Mouse (Mus musculus) c-Kit-positive CD71-positive TER-119-positive erythroid progenitor cells, embryonic 14.5 days (primary cell): ENCODE measurements around the gene Tmprss13.

Experiments used
- DNase-seq: peaks from one replicate; pipeline ENCODE4 v3.0.0-alpha.2; 2013; ENCODE audit warnings: low spot score

Gene Tmprss13

DNA sequence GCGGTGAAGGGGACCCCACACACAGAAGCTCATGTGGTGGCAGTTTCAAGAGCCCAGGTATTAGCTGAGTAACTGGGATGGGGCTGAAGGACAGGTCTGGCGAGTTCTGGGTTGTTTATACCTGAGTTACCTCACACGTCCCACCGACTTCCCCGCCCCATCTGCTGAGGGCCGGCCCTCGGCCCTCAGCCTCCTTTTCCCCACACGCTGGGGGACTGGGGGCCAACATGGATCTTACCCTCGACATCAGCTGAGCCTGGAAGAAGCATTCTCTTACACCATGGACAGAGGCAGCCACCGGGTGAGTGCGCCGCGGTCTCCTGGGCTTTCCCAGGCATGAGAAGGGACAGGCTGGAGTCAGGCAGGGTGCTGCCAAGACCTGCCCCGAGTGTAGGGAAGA is at the start of gene Tmprss13:
Gene Tmprss13 (plus strand): TSS at position 246 of the 400 bp plus-strand sequence.
- DNase-seq, result no peak

DNA sequence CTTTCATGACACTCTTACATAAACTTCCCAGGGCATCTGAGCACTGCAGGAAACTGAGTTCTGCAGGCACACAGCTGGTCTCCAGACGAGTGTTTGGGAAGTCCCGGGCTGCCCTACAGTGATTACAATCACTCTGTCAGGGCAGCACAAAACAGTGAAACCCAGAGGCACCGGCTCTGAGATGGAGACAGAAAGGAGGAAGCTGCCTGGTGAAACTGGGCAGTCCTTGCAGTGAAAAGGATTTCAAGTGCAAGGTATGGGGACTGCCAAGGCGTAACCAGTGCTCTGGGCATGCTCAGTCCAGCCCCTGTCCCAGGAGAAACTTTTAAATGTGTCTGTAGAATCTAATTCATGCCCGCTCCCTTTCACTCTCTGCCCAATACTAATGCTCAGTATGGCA is 46.7 kb upstream of the Tmprss13 start:
- no peak for DNase-seq

DNA sequence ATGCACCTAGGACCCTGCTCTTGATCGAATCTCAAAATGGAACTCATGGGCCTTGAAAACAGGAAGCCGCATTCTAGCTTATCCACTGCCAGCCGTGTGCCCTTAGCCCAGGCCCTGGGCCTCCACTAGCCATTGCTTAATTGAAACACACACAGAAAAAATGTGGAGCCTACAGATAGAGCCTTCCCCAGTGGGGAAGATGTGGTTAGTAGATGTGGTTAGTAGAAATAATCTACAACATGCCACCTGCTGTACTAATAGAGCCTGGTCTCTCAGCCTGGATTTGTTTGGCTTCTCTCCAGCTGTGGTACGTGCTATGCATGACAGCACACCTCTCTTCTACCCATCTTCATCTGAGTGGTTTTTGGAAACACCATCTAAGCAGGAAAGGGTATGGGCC is 44.7 kb upstream of the Tmprss13 start:
- peak; percentile 15 for DNase-seq

DNA sequence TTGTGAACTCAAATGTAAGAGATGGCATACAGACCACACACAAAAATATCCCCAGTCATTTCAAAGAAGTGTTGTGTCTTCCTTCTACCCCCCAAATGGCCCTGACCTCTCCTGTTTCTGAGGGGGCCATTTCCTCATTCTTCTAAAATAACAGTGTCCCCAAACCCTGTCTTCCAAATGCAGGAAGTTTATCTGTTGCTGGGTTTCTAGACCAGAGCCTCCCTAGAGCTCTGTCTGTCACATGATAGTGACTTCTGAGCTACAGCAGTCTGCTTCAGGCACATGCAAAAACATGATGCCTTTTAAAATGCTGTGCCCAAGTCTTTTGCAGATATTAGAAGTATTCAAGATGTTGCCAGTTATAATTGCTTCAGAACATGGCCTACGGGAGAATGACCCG is 44.3 kb upstream of the Tmprss13 start:
- no peak for DNase-seq

DNA sequence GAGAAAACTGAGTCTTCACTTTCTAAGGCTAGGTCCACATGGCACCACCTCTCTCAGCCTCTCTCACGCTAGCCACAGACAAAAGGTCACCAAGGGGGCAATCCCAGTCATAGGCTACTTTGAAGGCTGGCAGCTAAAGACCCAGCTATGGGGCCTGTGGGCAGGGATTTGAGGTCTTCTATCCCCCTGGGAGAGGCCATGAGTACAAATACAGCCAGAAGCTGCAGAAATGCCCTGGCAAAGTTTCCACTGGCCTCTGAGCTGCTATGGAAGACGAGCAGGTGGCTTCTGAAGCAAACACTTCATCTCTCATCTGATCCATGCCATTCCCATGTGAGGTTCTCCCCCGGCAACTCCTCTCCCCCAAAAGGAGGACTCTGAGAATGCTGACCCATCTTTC is 38.8 kb upstream of the Tmprss13 start:
- no peak for DNase-seq

DNA sequence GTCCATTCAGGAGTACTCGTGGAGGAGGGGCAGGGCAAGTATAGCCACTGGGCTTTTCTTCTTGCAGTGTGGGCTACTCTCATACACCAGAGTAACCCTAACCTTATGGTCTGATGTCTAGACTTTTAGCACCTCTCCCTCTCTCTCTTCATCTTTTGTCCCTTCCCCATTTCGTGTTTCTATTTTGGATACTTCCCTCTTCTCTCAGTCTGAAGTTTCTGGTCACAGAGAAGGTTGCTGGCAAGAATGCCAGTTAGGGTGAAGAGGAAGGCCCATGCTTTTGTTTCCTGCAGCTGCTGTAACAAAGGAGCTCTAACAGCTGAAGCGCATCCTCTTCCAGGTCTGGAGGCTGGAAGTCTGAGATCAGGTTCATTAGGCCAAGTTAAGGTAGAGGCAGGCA is 38.0 kb upstream of the Tmprss13 start:
- no peak for DNase-seq

DNA sequence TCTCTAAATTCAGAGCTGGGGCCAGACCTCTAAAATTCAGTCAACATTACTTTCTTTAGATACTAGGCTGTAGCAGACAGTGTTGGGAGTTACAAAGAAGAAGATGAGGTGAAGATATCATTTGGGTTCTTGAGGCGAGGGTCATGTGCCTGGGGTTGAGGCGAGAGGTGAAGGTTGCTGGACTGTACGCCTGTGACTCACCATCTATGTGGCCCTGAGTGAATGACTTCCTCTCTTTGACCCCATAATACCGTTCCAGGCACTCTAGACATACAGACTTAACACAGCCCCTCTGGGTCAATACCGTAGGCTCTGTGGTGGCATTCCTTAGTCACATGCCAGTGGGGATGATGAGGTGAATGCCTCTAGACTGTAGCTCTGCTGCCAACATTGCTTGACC is 36.4 kb upstream of the Tmprss13 start:
- no peak for DNase-seq

DNA sequence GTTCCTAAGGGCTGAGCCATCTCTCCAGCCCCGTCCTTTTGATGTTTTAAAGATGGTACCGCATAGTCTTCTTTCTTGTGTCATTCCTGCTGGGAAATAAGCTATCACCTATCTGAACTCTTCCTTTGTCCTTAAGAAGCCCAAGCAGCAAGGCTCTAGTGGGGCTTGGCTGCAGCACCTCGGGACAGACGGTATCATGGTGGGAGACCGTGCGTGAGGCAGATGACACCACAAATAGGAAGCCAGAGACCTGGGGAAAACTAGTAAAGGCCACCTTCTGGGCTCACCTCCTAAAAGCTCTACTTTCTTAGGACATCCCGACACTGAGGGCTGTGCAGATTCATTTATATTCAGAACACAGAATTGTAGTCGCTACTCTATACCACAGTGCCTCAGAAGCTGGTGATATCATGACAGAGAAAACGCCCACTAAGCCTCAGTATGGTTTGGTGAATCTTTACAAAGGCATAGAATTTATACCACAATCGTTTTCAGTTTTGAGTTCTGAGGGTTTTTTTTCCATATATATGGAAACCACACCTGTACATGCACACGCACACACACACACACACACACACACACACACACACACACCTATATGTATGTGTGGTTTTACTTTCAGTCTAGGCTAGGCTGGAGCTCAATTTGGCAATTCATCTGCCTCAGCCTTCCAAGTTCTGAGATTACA is 27.3 kb upstream of the Tmprss13 start:
- DNase-seq, result no peak

DNA sequence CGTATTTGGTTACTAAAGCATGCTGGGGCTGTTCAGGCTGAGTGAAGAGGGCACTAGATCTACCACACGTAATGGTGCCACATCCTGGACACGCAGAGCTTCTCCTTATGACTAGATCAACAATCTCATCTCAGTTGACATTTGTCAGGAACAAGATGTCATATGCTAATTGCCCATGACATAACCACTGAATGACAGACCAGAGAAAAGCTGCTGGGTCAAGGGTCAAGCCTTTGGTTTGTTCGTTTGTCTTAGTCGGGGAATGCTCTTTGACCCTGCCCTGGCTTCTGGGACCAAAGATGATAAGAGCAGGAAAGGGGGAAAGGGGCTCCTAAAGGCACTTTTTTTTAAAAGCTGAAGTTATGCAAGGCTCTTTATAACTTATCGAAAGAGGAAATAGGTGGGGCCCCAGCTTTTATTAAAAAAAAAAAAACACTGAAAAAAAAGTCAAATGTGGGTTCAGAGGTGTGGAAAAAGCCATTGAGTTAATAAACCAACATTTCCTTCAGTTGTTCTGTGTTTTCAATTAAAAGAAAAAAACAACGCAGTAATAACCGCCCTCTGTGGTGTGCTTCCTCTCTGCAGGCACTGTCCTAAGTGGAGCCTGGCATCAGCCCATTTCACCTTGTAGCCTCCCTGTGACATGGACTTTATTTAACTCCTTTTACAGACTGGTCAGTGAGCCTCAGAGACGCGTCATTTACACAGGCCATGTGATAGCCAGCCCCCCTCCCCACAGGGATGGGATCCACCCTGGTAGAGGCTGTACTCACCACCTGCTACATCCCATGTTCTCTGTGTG is 24.5 kb upstream of the Tmprss13 start:
- no peak for DNase-seq

DNA sequence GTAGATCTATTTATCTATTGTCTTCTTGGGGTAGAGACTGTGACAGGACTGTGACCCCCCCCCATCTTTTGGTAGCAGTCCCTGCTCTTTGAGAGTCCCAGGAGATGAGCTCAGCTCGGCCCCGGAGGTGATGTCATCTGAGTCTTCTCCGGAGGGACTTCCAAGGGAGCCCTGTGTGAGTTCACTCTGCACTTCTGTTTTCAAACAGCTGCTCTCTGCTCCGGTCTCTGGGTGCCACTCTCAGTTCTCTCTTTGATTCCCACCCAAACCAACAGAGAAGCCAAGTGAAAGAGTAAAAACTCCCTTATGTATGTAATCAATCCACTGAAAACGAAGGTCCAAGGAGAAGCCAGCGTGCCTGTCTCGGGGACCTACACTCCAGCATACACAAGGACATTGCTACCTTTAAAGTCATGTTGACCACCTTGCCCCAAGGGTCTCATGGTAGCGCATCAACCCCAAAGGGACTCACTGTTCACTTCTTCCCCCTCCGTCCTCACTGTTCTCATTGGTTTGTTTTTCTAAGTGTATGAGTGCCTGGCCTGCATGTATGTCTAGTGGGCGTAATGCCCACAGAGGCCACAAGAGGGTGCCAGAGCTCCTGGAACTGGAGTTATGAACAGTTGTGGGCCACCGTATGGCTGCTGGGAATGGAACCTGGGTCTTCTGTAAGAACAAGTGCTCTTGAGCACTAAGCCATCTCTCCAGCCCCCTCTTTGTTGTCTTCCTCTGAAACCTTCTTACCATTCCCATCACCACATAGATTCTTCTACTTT is 19.5 kb upstream of the Tmprss13 start:
- DNase-seq, result peak; percentile 40

DNA sequence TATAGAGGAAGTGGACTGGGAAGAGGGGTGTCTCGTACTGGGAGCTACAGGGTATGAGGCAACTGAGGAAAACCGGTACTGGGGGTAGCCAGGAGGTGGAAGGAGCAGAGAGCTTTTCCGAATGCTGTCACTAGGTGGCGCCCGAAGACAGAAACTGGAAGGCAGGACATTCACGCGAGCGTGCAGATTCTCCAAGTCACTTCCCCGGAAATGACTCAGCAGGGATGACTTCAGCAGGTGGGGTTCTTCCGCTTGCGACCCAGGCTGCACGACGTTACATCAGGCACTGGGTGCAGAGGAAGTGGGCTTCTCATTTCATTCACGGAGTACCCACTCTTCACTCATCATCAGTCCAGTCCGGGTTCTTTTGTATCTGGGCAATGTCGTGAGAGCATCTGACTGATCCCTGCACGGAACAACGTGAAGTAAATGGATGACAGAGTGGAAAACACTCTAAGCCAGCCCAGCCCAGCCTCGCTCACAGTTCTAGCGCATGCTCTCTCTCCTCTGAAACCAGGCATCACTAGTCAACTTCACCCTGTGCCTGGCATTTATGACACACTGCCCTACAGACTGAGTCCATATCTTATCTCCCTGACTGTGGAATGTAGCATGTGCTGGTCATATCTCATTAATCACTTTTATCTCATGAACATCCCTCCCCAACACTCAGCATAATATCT is 18.3 kb upstream of the Tmprss13 start:
- DNase-seq, result peak; percentile 75

DNA sequence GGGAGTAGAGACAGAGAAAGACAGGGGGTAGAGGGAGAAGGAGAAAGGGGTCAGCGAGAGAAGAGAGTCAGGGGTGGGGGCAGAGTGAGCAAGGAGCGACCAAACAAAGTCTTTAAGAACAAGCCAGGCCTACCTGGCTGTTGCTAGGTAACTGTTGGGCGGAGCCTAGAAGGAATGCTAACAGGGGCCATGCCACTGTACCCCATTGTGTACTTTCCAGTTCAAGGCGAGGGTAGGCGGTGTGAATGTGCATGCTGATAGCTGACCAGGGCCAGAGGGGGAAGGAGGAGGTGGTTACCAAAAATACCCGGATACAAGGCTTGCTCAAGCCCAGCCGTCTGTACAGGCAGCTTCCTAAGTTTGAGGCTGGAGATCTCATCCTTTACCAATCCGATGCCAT is 17.1 kb upstream of the Tmprss13 start:
- DNase-seq, result no peak

DNA sequence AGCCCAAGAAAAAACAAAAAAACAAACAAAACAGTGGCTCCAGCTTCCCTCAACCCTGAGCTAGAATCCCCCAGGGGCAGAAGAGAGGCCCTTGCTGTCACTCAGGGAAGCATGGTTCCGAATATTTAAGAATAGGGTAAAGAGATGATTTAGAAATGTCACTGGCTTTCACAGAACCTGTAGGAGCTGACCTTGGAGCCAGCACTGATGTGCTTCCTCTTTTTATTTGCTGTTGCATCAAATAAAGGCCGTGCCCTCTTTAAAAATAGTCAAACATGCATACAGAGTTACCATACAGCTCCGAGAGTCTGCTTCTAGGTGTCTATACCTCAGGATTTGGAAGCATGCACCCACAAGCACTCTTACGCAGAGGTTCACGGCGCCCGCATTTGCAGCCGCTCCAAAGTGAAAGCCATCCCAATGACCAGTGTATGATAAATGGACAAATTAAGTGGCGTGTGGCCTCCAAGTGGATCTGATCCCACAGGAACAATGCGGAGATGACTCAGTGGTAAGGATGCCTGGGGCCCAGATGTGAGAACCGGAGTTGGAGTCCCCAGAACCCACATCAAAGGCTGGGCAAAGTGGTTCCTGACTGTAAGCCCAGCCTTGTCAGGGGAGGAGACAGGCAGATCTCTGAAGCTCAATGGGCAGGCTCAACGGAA is 12.0 kb upstream of the Tmprss13 start:
- no peak for DNase-seq

DNA sequence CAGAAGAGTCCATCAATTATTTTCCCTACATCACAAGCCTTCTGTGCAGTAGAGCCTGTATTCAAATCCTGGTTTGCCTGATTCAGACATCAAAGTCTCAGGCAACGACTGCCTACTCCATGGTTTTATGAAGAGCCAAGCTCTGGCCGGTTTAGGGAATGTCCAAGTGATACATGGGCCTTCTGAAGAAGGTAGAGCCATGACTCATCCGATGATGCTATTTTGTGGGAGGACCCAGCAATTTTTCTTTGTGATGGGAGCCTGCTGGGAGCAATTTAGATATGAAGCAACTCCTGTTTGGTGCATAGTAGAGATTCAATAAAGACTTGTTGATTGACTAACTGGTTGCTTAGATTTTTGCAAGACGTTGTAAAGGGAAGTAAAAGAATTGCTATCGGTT is 10.4 kb upstream of the Tmprss13 start:
- no peak for DNase-seq

DNA sequence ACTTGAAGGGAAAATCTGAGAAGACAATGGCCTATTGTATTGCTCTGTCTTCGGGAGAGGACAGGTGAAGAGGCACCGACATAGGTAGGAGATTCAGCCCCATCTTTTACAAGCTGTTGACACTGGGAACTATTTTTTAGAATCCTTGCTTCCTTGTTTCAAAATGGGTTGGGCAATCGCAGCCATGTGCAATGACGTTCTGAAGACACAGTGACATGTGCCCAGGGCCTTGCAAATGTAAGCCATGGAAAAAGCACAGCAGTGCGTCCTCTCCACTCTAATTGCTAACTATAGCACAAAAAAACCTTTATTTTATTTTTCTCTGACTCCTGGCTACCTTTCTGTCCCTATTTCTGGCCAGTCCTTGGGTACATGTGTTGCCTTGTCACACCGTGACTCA is 7.0 kb upstream of the Tmprss13 start:
- DNase-seq, result no peak

DNA sequence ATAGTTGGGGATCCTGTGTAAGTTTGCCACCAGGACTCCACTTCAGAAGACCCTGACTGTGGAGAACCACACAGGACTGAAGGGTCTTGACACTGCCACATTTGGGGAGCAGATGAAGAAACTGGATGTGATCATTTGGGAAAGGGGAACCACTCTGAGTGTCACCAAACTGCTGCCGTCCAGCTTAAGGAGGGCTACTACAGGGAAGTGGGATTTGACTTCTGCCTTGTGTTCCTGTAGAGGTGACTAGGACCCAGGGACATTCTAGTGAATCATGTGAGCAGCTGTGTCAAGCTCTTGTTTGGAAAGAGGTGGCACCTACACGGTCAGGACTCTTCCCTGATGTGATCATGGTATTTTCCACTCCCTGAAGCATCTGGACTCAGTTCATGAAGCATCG is 5.0 kb upstream of the Tmprss13 start:
- DNase-seq, result no peak

DNA sequence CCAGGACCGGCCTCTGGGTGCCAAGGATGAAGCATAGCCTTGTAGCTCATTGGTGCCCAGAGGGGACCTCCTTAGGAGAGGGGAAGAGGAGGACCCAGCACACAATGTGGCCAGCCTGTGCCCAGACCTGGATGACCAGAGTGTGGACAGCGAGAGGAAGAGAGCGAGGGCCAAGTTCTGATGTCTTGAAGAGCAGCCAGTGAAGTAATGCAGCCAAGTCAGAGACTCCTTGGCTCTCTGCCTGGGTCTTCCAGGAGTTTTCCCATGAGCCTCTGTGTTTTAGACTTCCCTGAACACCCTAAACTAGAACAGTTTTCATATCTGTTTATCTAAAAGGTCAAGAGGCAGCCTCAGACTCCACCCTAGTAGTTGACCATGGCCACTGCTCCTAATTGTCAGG is 1.3 kb upstream of the Tmprss13 start:
- DNase-seq, result no peak

DNA sequence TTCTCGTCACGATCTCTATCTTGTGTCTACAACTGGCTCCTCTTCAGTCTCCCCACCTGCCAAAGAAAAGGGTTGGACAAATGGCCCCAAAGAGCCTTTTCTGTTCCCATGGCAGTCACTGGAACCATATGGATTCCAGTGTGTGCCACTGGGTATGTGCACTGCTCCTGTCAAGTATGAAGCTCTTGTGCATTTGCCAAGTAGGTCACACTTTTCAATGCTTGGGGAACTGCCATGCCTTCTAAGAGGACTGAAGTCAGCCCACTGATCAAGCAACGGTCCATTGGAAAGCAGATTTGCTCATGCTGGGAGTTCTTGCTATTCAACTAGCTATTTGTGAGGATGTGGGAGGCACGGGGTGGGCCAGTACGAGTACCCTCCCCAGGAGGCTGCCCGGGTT is 2.6 kb downstream of the Tmprss13 start:
- no peak for DNase-seq

DNA sequence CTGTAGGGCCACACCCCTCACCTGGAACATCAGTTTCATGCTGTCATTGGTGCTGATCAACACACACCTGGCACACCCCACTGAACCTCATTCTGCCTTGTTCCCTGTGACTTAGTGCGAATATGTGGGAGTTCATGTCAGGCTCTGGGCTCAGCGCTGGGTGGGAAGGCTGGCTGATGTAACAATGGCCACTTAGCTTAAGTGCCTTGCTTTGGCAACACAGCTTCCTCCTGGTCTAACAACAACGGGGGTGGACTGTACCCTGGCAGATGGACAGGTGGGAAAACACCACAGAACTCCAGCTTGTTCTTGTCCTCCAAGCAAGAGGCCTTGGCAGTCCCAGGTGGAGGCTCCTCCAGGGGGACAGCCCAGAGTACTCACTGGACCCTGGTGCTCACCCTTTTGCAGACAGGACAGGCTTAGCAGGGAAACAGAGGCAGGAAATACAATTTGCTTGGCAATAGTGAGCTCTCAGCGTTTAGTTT is 3.1 kb downstream of the Tmprss13 start:
- no peak for DNase-seq

DNA sequence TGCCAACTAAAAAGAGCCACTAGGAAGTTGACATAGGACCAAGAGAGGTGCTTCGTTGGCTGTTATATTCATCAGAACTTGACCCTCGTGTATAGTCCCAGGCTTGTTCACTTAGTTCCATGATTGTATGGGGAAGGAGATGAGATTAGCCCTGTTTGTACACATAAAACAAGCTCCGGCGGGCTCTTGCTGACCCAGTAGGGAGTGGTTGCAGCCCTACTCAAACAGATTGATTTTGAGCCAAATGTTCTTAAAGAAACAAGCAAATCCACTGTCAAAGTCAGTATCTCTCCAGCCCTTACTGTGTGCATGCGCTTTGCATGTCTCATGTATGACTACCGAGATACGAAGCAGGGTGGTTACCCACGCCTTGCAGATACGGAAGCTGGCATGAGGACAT is 7.5 kb downstream of the Tmprss13 start:
- no peak for DNase-seq

DNA sequence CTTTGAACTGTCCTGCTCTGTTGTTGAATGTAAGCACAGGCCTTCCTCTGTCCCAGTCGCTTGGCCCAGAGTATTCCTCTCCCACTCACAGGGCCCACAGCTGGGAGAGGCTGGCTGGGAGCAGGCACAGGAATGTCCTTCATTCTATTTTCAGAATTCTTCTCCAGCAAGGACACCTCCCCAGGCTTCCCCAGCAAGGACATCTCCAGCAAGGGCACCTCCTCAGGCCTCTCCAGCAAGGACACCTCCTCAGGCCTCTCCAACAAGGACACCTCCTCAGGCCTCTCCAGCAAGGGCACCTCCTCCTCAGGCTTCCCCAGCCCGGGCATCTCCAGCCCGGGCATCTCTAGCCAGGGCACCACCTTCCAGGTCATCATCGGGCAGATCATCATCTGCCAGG is 9.4 kb downstream of the Tmprss13 start:
- DNase-seq, result no peak

DNA sequence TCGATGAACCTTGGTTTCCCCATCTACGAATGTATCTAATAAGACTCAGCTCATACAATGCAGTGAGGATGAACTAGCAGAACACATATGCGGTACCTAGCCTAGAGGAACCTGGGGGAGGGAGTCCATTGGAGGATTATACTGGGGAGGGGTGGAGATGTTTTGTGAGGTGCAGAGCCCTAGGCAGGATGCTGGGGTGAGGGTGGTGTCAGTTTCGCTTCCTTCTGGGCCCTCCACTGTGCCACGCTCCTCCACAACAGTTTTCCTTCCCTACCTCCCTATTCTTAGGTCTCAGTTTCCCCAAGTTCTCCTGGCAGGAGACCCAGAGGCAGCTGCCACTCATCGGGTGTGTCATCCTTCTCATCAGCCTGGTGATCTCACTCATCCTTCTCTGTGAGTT is 10.7 kb downstream of the Tmprss13 start:
- no peak for DNase-seq
